Mouse (Mus musculus): Measurements from ENCODE around the gene Tysnd1.

Gene Tysnd1

DNA sequence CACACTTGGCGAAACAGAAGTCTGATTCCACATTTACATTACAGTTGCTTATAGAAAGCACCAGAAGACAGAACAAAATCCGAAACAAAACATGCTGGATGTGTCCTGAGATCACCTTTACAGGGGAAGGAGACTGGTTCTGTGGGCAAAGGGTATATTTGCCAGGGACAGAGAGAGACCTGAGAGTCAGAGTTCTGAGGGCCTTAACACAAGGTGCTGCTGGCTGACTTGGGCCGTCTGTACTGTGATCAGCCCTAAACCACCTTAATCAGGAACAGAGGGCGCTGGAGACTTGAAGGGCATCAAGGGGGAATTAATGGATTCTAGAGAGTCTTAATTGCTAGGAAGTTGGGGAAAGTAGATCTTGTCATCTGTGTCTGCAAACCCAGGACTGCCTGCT is 1.8 kb upstream of the Tysnd1 start:
- DNase-seq: no peak

DNA sequence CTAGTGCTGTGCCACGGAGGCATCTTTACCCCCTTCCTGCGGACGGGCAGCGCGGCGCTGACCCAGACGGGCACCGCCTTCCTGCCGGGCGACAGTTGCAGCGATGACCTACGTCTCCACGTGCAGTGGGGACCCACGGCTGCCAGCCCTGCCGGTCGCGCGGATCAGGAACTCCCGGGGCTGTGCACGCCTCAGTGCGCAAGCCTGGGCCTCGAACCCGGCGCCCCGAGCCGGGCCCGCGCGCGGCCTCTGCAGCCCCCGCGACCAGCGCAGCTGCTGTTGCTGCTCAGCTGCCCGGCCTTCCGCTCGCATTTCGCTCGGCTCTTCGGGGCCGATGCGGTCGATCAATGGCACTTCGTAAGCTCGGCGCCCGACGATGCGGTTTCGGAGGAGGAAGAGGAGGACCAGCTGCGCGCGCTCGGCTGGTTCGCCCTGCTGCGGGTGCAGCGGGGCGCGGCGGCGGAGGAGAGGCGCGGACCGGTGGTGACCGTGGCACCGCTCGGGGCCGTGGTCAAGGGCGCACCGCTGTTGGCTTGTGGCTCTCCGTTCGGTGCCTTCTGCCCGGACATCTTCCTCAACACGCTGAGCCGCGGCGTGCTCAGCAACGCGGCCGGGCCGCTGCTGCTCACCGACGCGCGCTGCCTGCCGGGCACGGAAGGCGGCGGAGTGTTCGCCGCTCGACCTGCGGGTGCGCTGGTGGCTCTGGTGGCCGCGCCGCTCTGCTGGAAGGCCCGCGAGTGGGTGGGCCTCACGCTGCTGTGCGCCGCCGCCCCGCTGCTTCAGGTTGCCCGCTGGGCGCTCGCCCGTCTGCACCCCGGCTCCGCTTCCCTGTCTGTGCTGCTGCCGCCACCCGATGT is 617 bp downstream of the Tysnd1 start:
- peak; percentile 31 for DNase-seq

DNA sequence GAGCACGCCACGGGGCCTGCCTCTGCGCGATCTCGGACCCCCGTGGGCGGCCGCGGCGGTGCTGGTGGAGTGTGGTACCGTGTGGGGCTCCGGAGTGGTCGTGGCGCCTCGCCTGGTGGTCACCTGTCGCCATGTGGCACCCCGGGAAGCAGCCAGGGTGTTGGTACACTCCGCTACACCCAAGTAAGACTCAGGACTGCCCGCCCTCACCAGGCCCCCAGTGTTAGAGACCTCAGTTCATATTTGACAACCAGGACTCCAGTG is 1.2 kb downstream of the Tysnd1 start:
- DNase-seq: no peak

DNA sequence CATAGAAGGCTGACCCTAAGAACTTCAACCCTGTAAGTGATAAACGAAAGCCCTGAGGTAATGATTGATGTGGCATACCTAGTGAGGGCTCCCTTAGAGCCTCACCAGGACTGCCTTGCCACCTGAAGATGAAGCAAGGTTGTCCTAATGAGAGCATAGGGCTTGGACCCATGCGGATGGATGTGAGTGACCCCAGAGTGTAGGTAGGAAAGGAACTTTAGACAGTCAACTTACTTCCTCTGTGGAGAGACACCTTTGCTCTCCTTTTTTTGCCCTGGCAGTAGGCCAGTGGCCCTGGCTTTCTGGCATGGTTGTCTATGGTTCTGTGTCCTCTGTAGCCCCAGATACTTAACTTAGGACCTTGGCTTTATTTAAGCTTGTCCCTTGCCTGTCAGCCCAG is 1.7 kb downstream of the Tysnd1 start:
- DNase-seq: no peak

DNA sequence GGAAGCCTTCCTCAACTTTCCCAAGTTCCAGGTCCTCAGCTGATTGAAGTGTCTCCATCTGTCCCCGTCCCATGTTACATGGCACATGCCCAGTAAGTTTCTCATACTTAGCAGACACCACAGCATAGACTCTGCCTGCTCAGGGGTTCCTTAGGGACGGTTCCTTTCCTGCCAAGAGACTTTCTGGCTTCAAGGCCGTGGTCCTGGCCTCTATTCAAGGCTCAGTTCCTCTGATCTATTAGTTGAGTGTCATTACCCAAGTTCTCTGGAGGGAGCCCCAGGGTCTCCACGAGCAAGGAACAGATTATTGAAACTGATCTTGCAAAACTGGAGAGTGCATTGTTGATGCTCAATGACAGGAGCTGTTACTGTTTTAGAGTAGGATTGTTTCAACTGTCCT is 9.3 kb downstream of the Tysnd1 start:
- DNase-seq: no peak

DNA sequence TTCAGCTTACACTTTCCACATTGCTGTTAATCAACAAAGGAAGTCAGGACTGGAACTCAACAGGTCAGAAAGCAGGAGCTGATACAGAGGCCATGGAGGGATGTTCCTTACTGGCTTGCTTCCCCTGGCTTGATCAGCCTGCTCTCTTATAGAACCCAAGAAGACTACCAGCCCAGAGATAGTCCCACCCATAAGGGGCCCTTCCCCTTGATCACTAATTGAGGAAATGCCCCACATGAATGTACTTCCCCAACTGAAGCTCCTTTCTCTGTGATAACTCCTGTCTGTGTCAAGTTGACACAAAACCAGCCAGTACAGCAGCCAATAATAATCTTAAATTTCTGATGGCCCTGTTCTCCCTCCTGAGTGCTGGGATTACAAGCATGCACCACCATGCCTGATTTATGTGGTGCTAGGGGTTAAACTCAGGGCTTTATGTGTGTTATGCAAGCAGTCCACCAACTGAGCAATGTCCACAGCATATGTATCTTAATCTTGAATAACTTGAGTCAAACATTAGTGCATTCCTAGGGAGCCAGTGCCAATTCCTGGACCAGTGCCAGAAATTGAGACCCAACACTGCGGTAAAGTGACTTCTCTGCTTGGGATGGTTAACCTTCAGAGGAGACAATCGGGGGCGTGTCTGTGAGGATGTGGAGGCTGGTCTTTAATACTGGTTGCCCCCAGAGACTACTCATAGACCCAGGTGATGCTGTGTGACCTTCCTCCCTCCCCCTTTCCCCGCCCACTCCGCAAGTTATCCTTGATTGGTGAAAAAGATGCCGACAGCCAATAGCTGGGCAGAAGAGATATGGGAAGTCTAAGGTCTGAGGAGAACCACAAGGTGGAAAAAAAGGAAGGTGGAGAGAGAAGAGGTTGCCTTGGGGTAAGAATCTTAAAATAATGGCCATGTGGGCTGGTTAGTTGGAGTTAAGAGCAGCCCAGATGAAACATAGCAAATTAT is 11.4 kb downstream of the Tysnd1 start:
- DNase-seq: no peak

DNA sequence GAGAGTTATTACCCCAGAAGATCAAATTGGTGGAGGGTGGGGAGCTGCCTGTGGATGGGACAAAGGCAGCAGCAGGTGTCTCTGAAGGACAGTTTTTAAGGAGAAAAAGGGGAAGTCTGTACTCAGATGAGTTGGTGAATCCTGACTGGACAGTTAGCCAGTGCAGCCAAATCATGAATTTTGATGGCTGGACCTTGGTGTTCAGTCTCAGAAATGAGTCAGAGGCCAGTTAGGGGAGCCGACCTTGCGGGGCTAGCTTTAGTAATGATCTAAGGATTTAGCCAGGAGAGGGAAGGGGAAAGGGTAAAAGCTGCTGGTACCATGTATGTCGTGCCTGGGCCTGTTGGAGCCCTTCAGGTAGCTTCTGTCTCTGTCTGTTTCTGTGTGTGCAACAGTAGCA is 18.3 kb downstream of the Tysnd1 start:
- no peak for DNase-seq

DNA sequence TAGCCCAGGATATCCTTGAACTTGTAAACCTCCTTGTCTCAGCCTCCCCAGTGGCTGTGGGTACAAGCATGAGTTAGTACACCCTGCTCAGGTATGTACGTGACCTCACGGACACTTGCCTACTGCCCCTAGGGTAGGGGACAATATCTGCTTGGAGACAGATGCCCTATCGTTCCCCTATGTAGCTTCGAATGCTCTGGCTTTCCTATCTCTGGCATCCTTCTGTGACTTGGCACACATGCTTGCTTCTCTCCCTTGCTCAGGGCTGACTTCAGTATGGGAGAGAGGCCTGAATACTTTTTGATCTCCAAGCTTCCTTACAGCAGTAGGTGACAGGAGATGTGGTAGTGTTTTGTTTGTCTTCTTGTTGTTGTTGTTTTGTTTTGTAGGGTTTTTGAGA is 18.8 kb downstream of the Tysnd1 start:
- no peak for DNase-seq

DNA sequence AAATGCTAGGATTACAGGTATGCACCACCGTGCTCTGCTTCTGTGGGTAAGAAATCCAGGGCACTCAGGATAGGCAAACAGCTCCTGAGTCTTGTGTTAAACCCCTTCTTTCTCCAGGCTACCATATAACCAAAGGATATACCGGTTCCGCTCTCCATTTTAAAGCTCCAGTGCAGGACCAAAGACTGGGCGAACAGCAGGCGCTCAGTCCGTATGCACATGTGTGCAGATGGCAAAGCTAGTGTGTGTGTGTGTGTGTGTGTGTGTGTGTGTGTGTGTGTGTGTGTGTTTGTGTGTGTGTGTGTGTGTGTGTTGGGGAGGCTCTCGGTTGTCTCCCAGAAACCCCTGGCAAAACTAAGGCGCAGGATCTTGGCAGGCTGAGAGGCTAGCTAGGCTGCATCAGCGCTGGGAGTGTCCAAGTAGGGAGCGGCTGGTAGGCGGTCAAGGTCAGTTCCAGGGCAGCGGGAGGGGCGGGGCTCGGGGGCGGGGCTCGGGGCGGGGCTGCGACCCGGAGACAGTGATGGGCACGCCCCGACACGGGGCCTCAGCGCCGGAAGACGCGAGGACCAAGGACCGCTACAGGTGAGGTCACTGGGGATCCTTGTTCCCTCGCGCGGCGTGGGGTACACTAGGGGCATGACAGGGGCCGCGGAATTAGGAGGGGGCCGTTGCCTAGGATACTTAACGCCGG is 19.6 kb downstream of the Tysnd1 start, which contains the start of gene Aifm2:
Gene Aifm2 (plus strand): TSS at position 493 of the 691 bp plus-strand sequence.
- DNase-seq: peak; percentile 83

DNA sequence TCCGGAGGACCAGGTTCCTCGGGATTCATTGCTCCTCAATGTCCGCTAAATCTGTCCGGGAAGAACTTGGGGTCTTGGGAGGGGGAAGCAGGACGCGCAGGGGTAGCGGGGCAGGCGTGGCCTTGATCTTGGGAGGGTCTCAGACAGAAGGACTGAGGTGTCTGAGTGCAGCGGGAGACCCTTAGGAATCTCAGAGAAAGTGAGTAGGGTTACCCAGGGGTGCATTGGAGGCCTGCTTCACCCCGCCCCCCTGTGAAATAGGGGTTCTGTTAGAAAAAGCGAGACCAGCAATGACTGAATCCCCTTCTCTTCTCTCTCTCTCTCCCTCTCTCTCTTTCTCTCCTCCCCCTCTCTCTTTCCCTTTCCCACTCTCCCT is 20.1 kb downstream of the Tysnd1 start:
- no peak for DNase-seq

DNA sequence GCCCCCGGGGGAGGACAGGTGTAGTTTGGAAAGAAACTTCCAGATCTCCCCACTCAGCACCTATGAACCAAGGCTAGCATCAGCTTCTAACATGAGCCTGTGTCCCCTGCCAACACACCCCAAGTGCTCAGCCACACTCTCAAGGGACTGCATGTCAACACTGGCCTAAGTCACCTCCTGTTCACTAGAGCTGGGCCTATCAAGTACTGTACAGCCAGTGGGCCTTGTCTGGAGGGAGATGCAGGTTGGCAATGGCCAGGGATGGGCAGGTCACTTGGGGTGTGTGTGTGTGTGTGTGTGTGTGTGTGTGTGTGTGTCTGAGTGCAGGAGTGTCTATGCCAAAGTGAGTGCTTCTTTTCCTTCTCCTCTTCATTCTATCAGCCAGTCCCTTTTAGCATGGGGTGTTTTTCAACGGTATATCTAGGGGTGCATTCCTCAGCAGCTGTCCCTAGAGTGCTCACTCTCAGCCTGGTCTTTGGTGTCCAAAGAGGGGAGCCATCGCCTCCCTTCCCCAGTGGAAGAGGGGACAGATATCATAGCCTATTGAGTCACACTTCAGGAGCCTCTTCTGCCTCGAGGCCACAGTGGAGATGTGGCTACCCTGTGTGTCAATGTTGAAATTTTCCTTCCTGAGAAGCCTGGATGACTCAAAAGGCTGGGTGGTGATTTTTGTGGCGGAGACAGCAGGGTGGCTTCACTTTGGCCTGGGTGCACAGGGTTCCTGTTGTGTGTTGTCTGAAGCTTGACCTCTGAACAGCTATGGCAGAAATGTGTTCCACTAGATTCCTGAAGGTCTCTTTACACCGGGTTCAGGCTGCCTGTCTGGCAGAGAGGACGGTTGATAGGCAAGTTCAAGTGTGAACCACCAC is 20.9 kb downstream of the Tysnd1 start:
- no peak for DNase-seq

DNA sequence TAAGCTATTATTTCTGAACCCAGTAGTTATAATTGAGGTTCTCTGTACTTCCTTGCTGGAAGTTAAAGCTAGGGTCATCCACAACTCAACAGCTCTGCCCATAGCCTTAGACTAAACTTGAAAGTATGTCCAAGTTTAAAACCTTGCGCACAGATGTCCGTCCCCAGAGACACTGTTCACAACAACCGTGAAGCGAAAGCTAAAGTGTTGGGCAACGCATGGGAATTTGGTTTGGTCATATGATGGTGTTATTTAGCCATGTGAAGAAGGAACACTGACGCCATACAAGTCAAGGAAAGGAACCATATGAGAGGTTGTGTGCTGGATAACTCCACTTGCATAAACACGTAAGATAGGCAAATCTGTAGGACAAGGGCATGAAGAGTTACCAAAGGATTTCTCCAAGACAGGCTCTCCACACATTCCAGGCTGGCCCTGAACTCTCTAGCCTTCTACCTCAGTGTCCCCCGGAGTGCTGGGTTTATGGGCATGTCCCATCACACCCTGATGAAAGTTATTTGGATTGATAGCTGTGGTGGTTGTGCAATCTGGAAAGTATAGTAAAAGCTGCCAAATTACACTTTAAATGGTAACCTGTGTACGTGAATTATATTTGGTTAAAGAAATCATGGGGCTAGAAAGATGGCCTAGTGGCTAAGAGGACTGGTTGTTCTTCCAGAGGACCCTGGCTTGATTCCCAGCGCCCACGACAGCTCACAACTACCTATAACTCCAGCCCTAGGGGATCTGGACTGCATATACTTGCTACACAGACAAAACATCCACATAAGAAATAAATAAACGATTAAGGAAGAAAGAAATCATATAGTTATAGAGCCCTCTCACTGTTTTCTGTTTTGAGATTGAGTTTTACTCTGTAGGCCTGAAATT is 22.3 kb downstream of the Tysnd1 start:
- DNase-seq: no peak

DNA sequence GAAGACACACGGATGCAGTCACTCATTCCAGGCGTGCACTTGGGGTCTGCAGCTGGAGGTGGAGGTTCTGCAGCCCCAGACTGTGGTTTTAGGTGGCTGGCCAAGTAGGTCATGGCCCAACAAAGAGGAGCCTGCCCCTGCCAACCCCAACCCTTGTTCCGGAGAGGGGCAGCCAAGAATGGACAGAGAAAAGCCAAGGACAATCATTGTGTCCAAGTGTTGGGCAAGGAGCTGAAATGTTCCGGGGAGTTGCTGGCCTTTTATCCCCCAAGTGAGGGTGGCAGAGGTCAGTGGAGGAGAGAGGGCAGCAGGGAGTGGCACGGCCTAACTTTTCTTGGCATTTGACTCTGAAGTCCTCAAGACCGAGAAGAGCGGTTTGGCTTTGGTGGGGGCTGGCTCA is 25.0 kb downstream of the Tysnd1 start:
- no peak for DNase-seq

DNA sequence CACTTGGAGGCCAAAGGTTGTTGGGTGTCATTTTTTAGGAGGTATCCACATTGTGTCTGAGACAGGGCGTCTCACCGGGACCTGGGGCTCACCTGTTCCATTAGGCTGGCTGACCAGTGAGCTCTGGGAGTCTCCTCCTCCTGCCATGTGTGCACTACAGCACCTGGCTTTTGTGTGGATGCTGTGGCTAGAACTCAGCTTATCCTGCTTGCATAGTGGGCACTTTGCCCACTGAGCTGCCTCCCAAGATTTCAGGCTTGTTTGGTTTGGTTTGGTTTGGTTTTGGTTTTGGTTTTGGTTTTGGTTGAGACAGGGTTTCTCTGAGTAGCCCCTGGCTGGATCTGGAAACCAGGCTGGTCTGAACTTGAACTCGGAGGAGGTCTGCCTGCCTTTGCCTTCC is 26.9 kb downstream of the Tysnd1 start:
- DNase-seq: no peak

DNA sequence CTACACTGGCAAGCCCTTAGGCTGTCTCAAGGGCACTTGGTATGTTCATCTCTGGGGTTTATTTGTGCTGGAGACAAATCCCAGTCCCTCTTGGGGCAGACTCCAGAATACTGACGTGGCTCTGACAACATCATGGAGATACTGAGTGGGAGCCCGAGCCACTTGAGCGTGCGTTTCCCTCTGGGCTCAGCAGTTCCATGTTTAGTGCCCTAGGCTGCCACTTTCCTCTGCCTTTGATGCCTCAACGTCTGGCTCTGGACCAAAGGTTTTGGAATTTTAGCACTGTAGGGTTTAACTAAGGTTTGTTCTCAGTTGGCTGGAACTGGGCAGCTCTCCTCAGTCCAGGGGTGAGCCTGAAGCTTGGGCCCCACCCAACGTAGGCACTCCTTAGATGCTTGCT is 28.0 kb downstream of the Tysnd1 start:
- no peak for DNase-seq

DNA sequence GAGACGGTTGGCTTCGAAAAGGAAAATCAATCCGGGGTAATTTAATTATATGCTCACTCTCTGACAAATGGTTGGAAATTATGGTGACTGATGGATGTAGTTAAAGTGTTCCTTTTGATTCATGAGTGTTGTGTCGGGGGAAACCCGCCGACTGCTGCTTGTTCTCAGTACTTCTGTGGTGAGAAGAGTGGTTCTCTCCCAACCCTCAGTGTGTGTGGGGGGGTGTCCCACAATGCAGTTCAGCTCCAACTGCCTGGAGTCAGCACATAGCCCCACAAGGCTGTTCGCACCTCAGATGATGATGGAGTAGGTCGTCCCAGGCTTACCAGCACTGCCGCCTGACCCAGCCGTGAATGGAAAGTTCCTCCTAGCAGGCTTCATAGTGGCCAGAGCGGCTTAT is 33.9 kb downstream of the Tysnd1 start:
- no peak for DNase-seq

DNA sequence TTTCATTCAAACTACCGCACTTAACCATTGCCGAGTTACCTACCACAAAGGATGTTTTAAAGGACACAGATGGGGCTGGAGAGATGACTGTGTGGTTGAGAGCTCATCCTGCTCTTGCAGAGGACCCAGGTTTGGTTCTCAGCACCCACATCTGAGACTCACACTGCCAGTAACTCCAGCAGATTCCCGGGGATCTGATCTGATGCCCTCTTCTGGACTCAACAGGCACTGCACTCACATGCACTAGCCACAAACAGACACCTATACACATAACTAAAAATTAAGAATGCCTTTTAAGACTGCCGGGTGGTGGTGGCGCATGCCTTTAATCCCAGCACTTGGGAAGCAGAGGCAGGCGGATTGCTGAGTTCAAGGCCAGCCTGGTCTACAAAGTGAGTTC is 34.9 kb downstream of the Tysnd1 start:
- no peak for DNase-seq

DNA sequence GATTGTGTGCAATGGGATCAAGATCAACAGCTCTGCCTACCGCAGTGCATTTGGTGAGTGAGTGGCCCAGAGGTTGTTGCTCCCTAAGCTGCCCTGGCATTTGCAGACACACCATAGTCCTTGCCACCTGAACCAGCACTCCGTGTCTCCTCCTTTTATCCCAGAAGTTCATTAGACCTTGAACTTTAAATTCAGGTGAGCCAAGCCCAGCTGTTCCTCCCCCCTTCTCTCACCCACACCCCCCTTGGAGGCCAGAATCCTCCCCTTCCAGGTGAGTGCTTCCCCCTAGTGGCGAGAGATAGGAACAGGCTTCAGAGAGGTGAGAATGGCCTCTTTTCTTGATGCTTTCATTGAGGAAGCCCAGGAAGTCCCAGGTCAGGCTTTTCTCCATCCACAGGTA is 39.1 kb downstream of the Tysnd1 start:
- peak; percentile 72 for DNase-seq

DNA sequence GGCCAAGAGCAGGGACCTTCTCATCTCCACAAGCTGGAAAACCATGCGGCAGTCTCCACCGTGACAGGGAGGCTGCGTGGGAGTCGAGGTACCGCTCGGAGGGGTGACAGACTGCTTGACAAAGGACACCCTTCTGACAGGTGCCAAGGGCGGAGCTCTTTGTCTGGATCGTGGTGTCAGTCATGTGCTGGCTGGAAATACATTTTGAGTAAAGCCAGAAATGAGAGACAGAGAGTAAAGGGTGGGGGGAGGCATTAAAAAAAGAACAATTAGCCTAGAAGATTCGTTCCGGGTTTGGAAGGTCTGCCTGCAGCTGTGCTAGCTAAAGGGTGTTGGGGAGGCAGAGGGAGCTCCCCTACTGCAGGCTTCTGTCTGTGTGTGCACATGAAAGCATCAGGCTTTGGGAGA is 41.4 kb downstream of the Tysnd1 start:
- no peak for DNase-seq

DNA sequence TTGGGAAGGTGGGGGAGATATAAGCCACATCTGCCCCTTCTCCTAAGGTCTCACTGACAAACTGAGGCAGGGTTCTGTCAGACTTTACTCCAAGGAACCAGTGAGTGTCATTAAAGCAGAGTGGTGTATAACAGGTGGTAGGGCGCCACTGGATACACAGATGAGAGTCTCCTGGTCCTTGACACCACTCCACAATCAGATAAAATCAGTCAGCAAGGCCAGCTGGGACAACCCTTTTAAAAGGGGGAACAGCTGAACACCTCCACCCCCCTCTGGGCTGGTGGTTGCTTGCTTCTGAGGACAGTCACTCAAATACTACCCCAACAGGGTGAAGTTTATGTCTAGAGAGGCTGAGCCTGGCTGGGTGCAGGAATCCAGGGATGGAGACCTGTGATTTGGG is 42.2 kb downstream of the Tysnd1 start:
- DNase-seq: no peak

DNA sequence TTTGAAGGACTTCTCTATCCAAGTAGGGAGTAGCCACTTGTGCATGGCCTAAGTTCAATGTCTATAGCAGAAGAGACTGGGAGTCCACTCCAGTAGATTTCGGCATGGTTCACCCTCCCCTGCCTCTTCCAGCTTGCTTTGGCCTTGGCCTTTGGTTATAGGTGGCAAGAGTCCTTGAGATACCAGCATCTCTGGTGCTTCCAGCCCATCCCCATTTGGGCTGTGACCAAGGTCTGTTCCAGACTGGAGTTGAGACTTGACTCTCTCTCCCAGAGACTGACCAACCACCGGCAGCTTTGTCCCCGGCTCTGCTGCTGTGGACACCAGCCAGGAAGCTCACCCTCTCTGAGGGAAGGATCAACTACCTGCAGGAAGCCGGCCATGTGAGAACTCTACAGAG is 42.8 kb downstream of the Tysnd1 start:
- no peak for DNase-seq

DNA sequence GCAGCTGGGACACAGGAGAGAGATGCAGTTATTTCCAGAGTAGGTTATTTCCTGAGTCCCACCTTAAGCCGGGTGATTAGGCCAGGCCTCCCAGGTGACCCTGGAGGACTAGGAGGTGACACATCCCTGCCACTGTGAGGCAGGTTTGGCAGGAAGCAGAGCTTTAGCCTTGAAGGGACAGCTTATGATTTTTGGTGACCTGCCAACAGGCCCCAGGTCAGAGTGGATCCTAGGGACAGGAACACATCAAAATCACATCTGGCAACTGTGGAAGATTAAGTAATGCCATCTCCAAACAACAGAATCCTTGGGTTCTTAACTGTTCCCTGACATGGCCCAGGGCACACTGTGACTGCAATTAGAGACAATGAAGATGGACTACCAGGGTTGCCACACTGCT is 46.0 kb downstream of the Tysnd1 start:
- DNase-seq: no peak

Measured in retina, postnatal 1 day (tissue).